Mouse (Mus musculus) ES-E14 (cell line): ENCODE results near the gene Scn2a.

Source experiments
- CHD2 ChIP-seq: IDR thresholded peaks from 2 replicates; pipeline ENCODE4 v1.6.1; 2014; ENCODE audit warnings: mild to moderate bottlenecking, low read depth, low read length, inconsistent platforms
- HCFC1 ChIP-seq: IDR thresholded peaks from 2 replicates; pipeline ENCODE4 v1.6.1; 2012; ENCODE audit warnings: low read length, inconsistent platforms, borderline replicate concordance; ENCODE audit not compliant: insufficient read depth
- MAFK ChIP-seq: IDR thresholded peaks from 2 replicates; pipeline ENCODE4 v1.6.1; 2014; ENCODE audit warnings: mild to moderate bottlenecking, low read depth, low read length, inconsistent platforms; ENCODE audit not compliant: insufficient read depth
- ZC3H11A ChIP-seq: IDR thresholded peaks from 2 replicates; pipeline ENCODE4 v1.6.1; 2012; ENCODE audit warnings: low read depth, mild to moderate bottlenecking, inconsistent platforms, low read length, borderline replicate concordance
- ZNF384 ChIP-seq: IDR thresholded peaks from 2 replicates; pipeline ENCODE4 v1.6.1; 2012; ENCODE audit warnings: low read depth, low read length, inconsistent platforms

- no peak for TF ChIP-seq ZNF384
- no peak for TF ChIP-seq MAFK
- TF ChIP-seq ZC3H11A, result no peak
- TF ChIP-seq CHD2, result no peak
- no peak for TF ChIP-seq HCFC1
These were observed 43.9 kb downstream of the Scn2a start for GRCm38 (mm10) chr2:65664481-65664880.
